Mouse (Mus musculus) layer of hippocampus, adult 2 months (tissue): ENCODE measurements around the gene Rprd1b. TPM values are rescaled to one million over a fixed set of nuclear protein-coding genes. Genes with fewer than 3 reads are reported as not detected.

Experiments
- DNase-seq, 2 experiments: peaks; one replicate each; pipeline ENCODE4 v3.0.0; 2022; ENCODE audit warnings: low spot score in 2 of 2
- H3K27ac ChIP-seq: fragments of 200-600 bp; 2 replicates; pipeline ENCODE4 v1.8.1; 2022
- H3K4me3 ChIP-seq: fragments of 200-600 bp; 2 replicates; pipeline ENCODE4 v1.8.1; 2022; ENCODE audit warnings: mild to moderate bottlenecking
- CTCF ChIP-seq: fragments of 200-600 bp; conservative IDR thresholded peaks from 2 replicates; pipeline ENCODE4 v1.8.1; 2022; ENCODE audit warnings: antibody characterized with exemption, mild to moderate bottlenecking, moderate library complexity
- total RNA-seq, 2 experiments: library from RNA; stranded (reverse); gene quantifications; 2 replicates each; pipeline ENCODE4 v1.2.3; 2021

Gene Rprd1b
- total RNA-seq, 2 experiments from 2014 or later, result 48.9 to 57.2 TPM

DNA sequence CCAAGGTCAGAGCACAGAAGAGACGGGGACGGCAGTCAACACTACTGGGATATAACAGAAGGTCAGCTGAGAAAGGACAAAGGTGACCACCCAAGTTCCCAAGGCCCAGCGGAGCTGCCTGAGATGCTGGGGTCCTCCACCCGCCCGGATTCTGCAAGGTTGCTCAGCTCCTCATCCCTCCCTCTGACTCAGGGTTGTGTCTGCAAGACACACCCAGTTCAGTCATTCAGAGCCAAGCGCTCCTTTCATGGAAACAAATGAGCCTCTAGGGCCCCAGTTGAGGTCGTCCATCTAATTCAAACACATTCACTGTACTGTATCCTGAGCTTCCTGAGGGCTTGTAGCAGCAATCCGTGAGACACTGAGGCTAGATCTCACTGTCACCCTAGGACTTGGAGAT, 126.3 kb downstream of the Rprd1b start:
- no peak for DNase-seq
- H3K27ac ChIP-seq, result no peak overlapping the region
- no peak for TF ChIP-seq CTCF

DNA sequence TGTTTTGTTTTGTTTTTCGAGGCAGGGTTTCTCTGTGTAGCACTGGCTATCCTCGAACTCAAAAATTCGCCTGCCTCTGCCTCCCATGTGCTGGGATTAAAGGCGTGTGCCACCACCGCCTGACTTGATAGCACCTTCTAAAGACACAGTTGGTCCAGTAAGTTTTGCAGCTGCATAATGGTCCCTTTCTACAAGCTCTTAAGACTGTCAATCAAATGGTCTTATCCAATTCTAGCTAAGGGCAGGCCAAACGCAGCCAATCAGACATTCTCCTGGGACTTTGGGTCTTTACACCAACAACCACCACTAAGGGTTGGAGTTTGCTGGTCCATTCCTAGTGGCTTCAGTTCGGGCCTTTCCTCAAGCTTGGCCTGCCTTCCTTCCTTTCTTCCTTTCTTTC, 126.8 kb downstream of the Rprd1b start:
- no peak for TF ChIP-seq CTCF

More for the DNA sequence above, 126.3 kb downstream of the Rprd1b start:
- no peak overlapping the region for H3K4me3 ChIP-seq

DNA sequence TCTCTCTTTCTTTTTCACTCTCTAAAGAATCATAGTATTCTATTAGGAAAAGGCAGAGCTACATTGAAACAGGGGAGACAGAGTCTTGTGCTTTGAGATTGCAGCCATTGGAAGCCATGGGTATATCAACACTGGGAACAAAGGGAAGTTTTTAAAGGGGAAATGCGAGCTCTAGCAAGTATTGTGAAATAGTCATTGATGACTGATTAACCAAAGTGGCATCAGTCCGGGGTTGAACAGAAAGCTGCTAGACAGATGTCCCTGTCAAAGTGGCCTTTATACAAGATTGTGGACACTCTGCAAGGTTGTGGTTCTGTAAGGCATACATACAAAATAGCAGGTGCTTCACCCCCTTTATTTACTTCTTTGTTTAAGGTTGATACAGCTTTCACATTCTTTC, 127.3 kb downstream of the Rprd1b start:
- H3K4me3 ChIP-seq, result no peak overlapping the region
- no peak overlapping the region for H3K27ac ChIP-seq
- TF ChIP-seq CTCF, result no peak
- no peak for DNase-seq

More for the DNA sequence above, 126.8 kb downstream of the Rprd1b start:
- Histone ChIP-seq H3K27ac (no peak overlapping the region), H3K4me3 (no peak overlapping the region)
- DNase-seq, result no peak

GRCm38 (mm10) chr2:158156487-158156886, 128.2 kb downstream of the Rprd1b start:
- no peak for TF ChIP-seq CTCF
- H3K27ac ChIP-seq, result no peak overlapping the region
- no peak overlapping the region for H3K4me3 ChIP-seq

GRCm38 (mm10) chr2:158157654-158158053, 129.4 kb downstream of the Rprd1b start:
- no peak overlapping the region for H3K4me3 ChIP-seq
- no peak for TF ChIP-seq CTCF
- no peak for DNase-seq
- H3K27ac ChIP-seq, result no peak overlapping the region

More at GRCm38 (mm10) chr2:158156487-158156886, 128.2 kb downstream of the Rprd1b start:
- no peak for DNase-seq

- Histone ChIP-seq H3K27ac (peak overlapping the region; percentile 61; the same call in 1 of the 2 replicates), H3K4me3 (no peak overlapping the region)
- TF ChIP-seq CTCF, result no peak
- no peak for DNase-seq
Observed at GRCm38 (mm10) chr2:158159376-158160235, 131.3 kb downstream of the Rprd1b start.

DNA sequence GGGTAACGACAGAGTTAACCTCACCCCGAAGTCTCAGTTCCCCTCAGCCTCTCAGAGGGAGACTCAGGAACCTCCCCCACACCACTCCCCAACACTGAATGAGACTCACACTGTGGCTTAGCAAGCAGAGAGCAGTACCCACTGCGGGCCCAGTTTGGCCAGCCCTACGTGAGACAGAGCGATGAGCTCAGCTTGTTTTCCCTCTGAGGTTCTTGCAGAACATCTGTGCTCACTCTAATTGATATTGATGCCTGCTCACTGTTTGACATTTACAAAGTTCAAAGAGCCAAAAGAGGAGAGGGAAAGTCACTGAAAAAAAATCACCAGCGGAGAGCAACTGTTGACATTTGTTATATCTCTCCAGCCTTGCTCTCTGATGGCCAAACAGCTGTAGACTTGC, 133.5 kb downstream of the Rprd1b start:
- no peak for DNase-seq
- no peak for TF ChIP-seq CTCF
- no peak overlapping the region for H3K4me3 ChIP-seq
- H3K27ac ChIP-seq, result no peak overlapping the region

DNA sequence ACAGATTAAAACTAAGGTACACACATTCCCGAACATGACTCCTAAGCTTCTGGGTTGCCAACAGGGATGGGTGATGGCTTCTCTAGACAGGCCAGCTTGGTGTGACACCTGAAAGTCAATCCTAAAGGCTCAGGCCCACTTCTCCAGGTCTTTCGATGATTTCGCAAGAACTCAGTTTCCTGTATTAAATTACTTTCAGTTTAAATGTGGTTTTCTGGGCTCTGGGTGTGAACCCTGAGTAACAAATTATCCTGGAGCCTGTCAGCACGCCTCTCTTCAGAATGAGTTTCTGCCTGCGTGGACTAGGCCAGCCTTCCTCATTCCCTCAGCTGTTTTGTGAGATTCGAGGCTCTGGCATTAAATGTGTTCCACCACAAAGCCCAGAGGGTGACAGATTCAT, 134.7 kb downstream of the Rprd1b start:
- no peak overlapping the region for H3K27ac ChIP-seq
- no peak for DNase-seq
- H3K4me3 ChIP-seq, result no peak overlapping the region
- no peak for TF ChIP-seq CTCF

GRCm38 (mm10) chr2:158165776-158166175, 137.5 kb downstream of the Rprd1b start:
- no peak for DNase-seq
- TF ChIP-seq CTCF, result no peak
- H3K4me3 ChIP-seq, result no peak overlapping the region
- no peak overlapping the region for H3K27ac ChIP-seq

- Histone ChIP-seq H3K4me3 (no peak overlapping the region), H3K27ac (no peak overlapping the region)
- DNase-seq, result no peak
- no peak for TF ChIP-seq CTCF
Observed at GRCm38 (mm10) chr2:158166628-158167027, 138.3 kb downstream of the Rprd1b start.

DNA sequence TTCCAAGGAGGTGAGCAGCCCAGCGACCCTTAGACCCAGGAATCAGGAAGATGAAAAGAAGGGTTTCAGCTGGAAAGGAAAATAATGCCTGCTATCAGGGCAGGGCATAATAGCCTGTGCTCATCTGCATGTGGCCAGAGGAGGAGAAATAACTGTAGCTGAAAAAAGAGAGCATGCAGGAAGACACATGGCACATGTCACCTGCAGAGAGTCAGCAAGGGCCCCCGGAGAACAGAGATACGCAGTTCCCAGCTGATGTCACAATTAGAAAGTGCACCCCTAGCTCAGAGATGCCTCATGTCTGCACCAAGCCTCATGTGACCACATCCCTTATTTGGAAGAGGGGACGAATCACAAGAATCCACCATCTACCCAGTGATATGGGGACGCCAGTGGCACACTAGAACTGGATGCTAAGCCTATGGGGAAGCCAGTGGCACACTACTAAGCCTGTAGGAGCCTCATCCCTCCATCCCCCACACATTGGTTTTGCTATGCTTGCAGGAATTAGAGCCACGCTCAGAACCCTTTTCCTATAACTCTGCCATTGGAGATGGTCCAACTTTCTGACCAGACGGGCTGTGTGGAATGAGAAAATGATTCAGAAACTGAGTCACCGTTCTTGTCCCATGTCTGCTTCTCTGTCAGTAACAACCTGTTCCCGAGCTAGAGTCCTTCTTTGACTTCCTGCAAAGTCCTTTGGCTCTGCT, 139.4 kb downstream of the Rprd1b start:
- no peak for TF ChIP-seq CTCF
- DNase-seq, result no peak
- Histone ChIP-seq H3K4me3 (no peak overlapping the region), H3K27ac (no peak overlapping the region)

GRCm38 (mm10) chr2:158168741-158169211, 140.5 kb downstream of the Rprd1b start:
- H3K4me3 ChIP-seq, result no peak overlapping the region
- no peak overlapping the region for H3K27ac ChIP-seq
- no peak for DNase-seq
- no peak for TF ChIP-seq CTCF

DNA sequence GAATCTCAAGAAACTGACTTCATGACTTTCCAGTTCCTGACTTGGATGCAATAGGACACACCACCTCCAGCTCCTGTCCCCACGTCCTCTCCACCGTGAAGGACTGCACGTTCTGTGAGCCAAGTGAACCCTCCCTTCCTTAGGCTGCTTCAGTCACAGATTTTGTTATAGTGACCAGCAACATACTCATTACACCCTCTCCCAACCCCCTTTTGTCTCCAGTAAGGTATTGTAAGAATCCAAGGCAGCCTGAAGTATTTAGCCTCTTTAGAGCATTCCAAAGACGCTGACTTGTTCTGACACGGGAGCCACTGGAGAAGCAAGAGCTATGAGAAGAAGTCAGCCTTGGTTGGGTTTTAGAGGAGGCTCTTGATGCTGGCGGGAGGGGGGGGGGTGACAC, 141.1 kb downstream of the Rprd1b start:
- Histone ChIP-seq H3K4me3 (no peak overlapping the region), H3K27ac (no peak overlapping the region)
- DNase-seq, result no peak
- TF ChIP-seq CTCF, result no peak
